Mouse (Mus musculus) layer of hippocampus, adult 18-20 months (tissue): Measurements from ENCODE around the gene Efs. TPM values are rescaled to one million over a fixed set of nuclear protein-coding genes. Genes with fewer than 3 reads are reported as not detected.
"Not testable (repeated sequence)": the region's sequence is repeated elsewhere in the genome, so short reads cannot be mapped to it uniquely, and the experiment has no call there.

ENCODE experiments used
- DNase-seq, 2 experiments: peaks; one replicate each; pipeline ENCODE4 v3.0.0; 2022; ENCODE audit warnings: low spot score in 2 of 2
- total RNA-seq, 2 experiments: library from RNA; stranded (reverse); gene quantifications; 2 replicates each; pipeline ENCODE4 v1.2.3; 2021

Efs gene
- total RNA-seq, 2 experiments from 2014 or later, result 9.9 to 10.5 TPM

DNA sequence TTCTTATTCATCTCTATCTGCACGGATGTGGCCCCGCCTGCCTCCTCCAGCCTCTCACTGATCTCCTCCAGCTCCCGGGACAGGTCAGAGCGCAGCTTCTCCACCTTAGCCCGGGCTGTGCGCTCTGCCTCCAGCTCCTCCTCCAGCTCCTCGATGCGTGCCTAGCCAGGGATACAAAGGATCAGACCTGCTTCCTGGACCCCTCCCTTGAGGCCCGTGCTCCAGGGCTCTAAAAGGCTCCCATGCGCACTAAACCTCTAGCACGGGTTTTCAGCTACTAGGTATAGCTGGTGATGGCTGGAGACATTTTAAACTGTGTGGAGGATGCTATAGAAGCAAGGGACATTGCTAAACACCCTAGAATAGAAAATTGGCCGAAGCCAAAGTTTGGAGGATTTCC lies 24.6 kb upstream of the Efs start:
- no peak for DNase-seq

DNA sequence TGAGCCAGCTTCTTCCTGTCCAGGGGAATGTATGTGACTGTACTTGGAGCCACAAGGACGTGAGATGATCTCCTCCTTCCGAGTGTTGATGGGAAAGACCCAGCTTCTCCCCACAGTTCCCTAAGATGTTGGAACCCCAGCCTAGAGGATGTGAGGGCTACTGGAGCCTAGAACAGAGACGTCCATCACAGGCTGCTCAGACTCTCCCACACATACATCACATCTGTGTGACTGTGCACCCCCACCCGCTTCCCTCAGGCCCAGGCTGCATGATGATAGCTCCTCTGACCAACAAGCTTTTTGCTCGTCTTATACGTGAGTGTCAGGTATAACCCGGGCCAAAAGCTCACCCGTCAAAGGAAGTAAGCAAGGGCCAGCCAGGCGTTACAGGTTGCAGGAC lies 22.9 kb upstream of the Efs start:
- DNase-seq, result no peak

DNA sequence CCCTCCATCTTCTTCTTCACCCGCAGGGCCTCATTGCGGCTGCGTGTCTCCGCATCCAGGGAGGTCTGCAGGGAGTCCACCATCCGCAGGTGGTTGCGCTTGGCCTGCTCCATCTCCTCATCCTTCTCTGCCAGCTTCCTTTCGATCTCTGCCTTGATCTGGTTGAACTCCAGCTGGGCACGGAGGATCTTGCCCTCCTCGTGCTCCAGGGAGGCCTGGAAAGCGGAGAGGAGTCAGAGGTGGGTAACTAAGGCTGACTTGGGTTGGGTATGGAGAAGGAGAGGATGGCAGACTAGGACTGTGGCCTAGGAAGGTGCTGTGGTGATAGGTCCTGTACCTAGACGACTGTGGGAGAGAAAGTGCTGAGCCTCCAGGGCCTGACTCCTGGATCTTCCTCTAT lies 21.1 kb upstream of the Efs start:
- DNase-seq, result not testable (repeated sequence)

DNA sequence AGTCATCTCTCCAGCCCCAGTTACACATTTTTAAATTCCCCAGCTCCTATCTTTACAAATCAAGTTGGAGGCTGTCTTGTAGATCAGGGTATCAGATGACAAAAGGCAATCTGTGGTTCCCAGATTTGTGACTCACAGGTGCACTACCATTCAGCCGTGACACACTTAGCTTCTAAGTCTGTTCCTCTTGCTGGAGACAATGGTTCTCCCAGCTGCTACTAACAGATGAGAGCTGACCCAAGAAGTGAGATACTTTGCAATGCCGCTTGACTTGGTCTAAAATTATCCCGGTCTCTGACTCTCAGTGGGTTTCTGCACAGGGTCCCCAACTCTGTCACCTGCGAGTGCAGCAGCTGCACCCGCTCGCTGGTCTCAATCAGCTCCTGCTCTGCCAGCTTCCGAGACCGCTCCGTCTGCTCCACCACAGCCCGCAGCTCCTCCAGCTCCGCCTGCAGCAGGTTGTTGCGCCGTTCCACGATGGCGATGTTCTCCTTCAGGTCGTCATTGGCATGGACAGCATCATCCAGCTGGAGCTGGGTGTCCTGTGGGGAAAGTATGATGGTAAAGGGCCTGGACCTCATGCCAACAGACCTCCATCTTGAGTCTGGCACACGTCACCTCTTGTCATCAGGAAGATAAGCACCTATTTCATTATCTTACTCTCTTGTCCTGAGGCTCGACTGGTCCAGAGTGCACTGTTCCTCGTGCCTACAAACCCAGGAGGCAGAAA lies 20.2 kb upstream of the Efs start:
- DNase-seq, result no peak

DNA sequence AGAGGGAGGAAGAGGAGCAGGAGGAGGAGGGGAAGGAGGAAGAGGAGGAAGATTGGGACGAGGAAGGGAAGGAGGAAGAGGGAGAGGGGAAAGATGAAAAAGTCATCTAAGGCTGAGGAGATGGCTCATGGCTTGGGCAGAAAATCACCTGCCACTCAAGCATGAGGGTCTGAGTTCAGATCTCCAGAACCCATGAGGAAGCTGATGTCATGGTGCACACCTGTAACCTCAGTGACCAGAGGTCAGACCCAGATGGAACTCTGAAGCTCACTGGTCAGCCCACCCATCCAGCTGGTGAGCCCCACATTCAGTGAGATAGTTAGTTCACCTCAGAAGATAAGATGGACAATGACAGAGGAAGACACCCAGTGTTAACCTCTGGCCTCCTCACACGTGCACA lies 19.0 kb upstream of the Efs start:
- DNase-seq, result no peak

DNA sequence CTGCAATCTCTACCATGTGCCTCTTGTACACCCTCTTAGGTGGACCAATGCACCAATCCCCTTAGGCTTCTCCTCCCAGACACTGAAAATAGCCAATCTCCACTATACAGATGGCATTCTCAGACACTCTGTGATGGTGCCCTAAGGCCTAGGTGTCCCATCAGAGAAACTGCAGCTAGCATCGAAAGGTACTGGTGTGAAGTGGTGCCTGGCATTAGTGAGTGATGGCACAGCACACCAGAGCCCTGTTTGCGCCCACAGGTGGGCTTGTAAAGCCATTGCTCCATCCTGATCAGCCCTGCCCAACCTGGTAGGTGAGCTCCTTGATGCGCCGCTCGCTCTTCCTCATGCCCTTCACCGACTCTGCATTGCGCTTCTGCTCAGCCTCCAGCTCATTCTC lies 18.0 kb upstream of the Efs start:
- no peak for DNase-seq

DNA sequence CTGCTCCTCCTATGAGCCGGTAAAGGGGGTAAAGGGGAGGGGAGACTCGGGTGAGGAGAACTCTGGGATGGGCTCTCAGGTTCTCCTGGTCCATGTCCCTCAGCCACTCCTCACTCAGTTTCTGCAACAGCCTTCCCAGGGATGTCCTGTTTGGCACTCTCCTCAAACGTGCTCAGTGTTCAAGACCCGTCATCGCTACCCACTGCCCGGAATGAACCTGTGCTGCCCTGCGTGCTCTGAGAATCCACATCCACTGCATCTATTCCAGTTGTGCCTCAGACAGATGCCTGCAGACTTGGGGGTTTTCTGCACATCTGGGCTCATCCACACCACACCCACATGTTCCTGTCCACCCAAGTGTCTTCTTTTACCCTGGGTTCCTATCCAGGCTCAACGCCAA lies 16.6 kb upstream of the Efs start:
- no peak for DNase-seq

DNA sequence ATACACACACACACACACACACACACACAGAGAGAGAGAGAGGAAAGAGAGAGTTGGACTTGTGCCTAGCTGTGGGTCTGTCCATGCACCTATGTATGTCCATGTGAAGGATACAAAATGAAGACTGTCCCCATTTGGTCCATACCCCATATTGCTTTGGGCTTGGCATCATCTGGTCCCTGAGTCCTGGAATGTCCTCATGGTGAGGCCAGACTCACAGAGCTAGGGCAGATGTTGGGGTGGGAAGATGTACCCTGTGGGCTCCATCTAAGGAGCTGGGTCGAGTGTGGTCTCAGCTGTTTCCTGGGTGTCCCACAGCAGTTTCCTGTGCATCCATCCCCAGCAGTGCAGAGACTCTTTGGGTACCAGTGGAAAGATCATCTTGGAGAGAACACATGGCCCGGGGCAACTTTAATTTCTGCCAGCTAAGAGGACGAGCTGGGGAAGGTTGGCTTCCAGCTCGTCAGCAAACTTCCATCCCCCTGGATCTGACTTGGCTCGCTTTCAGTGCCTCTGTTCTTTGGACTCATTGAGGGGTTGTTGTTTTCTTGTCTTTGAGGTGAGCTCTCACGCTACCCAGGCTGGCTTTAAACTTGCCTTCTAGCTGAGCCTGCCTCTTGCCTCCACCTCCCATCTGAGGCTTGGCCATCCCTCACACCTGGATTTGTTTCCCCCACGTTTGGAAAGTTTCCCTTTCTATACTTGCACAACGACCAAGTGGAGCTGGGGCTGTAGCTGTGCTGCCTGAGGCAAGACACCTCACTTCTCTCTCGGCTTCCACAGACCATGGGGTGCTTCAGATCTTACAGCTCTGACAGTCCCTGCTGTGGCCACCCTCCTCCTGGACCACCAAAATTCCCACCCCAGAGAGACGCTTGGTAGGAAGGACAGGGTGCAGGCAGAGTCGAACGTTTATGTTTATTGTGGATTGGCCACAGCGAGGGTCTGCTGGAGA lies 15.4 kb upstream of the Efs start:
- DNase-seq, result no peak

DNA sequence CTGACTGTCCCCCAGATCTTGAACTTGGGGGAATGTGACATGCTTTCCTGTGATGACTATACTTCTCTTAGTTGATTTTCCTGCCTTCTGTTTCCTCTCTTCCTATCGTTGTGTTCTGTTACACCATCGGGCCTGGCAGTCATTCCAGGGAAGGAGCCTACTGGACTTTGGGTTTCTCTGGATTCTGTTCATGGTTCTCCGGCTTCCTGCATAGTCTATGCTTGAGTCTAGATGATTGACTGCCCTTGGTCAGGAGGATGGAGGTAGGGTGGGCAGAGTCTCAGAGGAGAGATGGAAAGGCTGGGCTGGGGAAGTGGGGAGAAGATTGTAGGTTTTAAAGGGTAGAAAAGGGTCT lies 14.2 kb upstream of the Efs start:
- DNase-seq, result no peak

DNA sequence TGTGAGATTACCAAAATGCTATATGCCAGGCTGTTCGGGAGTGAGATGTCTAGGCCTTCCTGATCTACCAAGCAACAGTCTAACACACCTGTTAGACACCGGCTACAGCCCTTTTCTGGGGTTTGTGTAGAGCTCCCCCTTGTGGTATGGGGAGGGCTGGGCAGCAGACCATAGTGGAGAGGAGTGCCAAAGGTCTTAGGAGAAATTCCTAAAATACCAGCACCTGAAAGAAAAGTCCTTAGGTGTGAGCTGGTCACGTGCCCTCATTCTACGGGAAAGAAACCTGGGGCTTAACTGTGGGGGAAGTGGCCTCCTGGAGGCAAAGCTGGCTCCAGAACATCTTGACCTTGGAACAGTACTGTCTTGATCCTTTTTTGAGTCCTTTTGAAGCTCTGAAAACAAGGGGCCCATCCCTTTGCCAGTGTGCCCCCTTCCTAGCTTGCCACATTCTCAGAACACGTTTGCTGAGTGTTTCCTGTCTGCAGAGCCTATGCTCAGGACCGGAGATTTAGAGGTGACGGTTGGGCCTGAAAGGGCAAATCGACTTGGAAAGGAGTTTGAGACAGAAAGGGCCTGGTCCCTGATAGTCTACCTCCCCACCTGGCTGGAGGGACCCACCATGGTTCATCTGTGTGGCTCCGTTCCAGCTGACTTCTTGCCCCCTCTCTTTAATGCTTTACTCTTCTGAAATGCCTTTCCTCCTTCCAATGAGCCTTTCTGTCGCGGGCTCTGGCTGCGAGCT lies 13.7 kb upstream of the Efs start:
- peak; percentile 31 to 56 for DNase-seq

DNA sequence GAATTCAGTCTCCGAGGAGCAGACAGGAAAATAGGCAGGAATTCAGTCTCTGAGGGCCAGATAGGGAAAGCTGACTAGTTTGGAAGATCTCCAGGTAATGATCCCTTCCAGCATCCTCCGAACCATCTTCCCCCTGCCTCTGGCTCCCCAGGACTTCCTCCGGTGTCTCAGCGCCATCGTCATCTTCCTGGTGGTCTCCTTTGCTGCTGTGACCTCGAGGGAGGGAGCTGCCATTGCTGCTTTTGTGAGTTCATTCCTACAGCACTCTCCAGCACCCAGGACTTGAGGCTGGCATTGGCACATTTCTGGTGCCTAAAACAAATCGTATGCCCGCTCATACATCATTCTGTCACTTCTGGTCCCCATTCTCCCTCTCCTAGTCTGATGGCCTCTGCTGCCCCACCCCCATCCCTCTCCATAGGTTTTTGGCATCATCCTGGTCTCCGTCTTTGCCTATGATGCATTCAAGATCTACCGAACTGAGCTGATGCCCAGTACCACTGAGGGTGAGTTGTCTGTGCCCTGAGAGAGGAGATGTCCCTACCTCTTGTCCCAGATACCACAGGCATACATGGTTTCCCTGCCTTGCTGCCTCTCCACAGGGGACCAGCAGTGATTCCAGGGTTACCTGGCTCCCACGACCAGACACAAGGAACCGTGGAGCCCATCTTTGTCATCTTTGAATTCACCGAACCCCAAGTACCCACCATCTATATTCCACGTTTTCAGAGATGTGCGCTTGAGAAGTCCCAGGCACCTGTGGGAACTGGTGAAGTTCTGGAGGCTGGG lies 12.7 kb upstream of the Efs start:
- DNase-seq, result no peak

DNA sequence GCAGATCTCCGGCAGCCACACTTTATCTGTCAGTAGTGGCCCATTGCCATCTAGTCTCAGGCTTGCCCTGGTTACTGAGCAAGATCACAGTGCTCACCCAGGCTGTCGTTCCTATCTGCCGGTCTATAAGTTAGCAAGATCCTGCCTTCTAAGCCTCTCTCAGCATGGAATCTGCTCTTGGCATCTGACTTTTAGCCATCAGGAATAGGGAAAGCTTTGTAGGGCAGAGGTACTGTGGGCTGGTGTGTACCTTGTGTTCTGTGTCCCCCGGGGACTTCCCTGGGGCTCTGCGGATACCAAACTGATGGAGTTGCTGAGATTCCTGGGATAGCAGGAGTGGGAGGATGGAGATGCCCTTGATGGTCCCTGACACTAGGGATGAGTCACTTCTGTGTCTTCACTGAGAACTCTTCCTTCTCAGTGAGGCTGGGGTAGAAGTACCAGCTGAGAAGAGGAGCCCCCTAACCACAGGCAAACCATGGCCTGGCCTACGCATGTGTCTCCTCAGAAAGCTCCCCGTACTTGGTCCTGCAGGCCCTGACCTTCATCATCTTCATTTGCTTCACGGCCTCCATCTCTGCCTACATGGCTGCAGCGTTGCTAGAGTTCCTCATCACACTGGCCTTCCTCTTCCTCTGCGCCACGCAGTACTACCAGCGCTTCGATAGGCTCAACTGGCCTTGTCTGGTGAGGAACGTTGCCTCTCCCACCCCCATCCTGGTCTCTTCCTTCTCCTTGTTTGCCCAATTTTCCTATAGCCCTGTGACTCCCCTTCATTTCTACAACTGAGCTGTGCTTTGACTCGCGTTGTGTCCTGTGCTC lies 11.6 kb upstream of the Efs start:
- no peak for DNase-seq

DNA sequence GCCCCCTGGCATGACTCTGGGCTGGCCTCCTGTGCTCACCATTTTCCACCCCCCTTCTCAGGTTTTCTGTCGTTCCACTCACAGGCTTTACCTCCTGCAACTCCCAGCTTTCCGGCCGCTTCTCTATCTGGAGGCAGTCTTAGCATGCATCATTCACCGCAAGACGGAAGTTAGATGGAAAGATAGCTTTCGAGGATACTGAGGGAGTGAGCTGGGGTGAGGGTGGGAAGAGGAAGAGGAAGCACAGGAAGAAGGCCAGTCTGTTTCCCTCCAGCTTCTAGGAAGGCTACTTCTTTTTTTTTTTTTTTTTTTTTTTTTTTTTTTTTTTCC lies 10.9 kb upstream of the Efs start:
- no peak for DNase-seq

DNA sequence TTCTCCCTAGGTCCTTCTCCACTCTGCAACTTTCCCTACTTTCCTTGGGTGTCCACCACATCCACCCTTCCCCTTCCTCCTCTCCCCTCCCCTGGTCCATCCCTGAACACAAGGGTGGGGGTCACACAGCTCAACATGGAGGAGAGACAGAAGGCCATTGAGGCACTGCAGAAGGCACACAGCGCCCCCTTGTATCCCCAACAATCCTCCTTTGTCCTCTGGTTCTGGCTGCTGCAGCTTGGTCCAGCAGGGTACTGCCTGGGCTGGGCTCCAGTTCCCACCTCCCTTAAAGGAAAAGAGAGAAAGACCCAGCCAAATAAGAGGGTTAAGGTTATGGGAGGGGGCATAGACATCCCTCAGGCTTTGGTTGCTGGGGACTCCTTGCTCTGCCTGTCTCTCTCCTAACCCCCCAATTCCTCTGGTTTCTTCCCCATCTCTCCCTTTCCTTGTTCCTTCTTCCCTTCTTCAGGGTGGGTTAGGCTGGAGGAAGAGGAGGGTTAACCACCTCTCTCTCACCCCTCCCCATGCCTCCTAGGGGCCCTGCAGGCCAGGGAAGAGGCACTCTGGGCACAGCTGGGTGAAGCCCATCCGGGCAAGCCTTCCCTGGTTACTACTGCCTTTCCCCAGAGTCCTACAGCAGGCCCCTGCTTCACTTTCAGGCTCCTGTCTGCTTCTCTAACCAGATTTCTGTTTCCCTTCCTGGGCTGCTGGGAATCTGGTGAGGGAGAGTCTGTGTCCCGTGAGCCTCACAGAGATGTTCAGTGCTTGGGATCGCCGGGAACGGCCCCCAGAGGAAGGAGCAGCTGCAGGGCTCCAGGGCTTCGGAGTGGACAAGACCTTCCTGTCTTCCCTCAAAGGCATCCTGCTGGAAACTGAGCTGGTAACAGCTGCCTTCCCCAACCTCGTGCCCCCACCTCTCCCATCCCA lies 10.2 kb upstream of the Efs start, which contains the start of gene Cmtm5:
TSS of gene Cmtm5 (plus strand) at position 358 of the 927 bp plus-strand sequence.
- peak; percentile 54 to 84 for DNase-seq

DNA sequence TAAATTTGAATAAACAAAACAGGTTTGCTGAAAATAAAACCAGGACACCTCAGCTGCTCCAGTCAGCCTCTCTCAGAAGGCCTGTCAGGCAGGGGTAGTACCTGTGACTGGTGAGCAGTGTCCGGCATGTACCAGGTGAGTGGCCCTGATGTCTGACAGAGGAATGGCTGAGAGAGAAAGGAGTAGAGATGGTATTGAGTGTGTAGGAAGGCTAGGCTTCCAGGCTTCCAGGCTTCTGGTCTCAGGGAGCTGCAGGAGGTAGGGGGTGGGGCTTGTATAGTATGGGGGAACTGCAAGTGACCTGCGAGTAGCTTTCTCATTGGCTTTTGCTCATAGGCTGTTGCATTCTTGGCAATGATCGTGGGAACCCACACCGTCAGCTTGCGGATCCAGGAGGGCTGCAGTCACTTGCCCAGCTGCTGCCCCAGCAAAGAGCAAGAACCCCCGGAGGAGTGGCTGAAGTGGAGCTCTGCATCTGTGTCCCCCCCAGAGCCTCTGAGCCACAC lies 6.8 kb upstream of the Efs start, which contains the start of gene Il25:
TSS of gene Il25 (plus strand) at position 51 of the 506 bp plus-strand sequence.
- no peak for DNase-seq

DNA sequence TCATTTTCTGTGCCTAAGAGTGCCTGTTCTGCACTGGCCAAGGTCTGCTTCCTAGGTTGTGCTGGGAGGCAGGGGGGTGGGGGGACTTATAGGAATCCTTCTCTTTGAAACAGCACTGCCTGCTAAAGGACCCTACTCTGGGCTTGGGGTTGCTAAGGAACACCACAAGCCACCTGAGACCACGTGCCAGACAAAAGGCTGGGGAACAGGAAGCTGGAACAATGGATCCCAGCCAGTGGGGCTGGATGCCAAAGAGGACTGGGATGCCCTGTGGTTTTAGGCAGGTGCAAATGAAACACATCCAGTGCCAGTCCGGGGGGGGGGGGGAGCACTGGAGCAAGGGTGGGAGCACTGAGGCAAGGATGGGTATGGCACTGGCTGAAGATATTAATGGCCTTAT lies 4.5 kb upstream of the Efs start:
- no peak for DNase-seq

DNA sequence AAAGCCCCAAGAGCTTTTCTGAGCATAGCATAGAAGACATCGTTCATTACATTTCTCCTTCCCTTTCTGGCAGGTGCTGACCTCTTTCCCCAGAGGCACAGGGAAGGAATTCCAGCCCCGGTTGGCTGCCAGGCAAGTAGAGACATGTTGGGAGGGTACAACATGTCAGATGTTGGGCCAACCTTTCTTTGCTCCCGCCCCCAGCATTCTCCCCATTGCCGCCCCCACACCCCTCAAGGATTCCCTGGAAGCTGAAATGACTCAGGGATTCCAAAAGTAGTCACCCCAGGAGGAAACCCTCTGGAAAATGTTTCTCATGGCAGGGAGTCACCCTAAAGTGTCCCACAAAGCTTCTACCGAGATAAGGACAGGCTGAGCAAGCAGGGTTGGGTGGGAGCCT lies 3.9 kb upstream of the Efs start:
- DNase-seq, result no peak

DNA sequence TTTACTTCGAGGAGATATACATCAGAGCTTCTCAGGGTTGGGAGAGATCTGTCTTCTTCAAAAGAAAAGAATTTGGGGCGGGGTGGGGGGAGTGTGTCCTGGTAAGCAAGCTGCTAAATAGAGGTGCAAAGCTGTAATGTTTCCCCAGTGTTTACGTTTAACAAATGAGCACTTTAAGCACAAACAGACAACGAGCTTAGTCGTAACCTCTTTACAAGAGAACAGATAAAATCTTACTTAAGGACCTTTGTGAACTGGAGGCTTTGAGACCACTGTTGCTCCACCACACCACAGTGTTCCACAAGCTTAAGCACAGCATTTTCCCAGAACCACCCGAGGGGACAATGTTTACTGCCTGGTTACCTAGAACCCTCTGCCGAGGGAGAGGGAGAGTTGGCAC lies 1.4 kb upstream of the Efs start:
- DNase-seq, result no peak
